27 mouse cellular contexts compared by ENCODE assay signal in genomic region chr11:81841001-81841400, GRCm38 (mm10). TPM values are rescaled to one million over a fixed set of nuclear protein-coding genes. Genes with fewer than 3 reads are reported as not detected.
DNase-seq lines count a peak whose midpoint lies in the region; ATAC-seq and TF ChIP-seq lines count a peak whose summit lies in the region.
"Had no signal": no experiment of that assay in that cellular context is flagged by ENCODE, and none has a peak within 500 bp of the region (broad histone marks: within the 10 kb centered on the region; RNA-seq: fewer than 3 reads in every experiment).

No protein-coding gene starts in this region.

- no peak overlapping the region for H3K27ac ChIP-seq in kidney, postnatal 0 days
- H3K27ac ChIP-seq in kidney, embryonic 16.5 days (ENCODE audit: low read length), result no peak overlapping the region
- no peak overlapping the region for H3K27ac ChIP-seq in midbrain, embryonic 14.5 days (replicated peaks; ENCODE audit: low read depth, low read length)
- no peak overlapping the region for H3K27ac ChIP-seq in midbrain, embryonic 11.5 days (ENCODE audit: low read depth, low read length)
- H3K27ac ChIP-seq: embryonic facial prominence, embryonic 10.5 days; forebrain, embryonic 13.5 days; heart, embryonic 10.5 days; hindbrain, embryonic 12.5 days had no signal

- H3K4me1 ChIP-seq in kidney, postnatal 0 days (replicated peaks; ENCODE audit: insufficient read depth, low read length), result no peaks in the 10 kb centered on the region
- no peaks in the 10 kb centered on the region for H3K4me1 ChIP-seq in kidney, embryonic 16.5 days (ENCODE audit: insufficient read depth, low read length)
- 0 out of 2 replicates have a peak, but pooled peaks cover 4% of the 10 kb centered on the region for H3K4me1 ChIP-seq in midbrain, embryonic 14.5 days (ENCODE audit: control insufficient read depth, insufficient read depth, low read length)
- H3K4me1 ChIP-seq in midbrain, embryonic 11.5 days (ENCODE audit: control insufficient read depth, insufficient read depth, low read length), result no peaks in the 10 kb centered on the region
- H3K4me1 ChIP-seq: embryonic facial prominence, embryonic 10.5 days; heart, embryonic 10.5 days had no signal

- H3K27me3 ChIP-seq in kidney, postnatal 0 days (ENCODE audit: insufficient read depth, low read length), result no peaks in the 10 kb centered on the region
- no peaks in the 10 kb centered on the region for H3K27me3 ChIP-seq in kidney, embryonic 16.5 days (ENCODE audit: insufficient read depth, low read length)
- no peaks in the 10 kb centered on the region for H3K27me3 ChIP-seq in midbrain, embryonic 14.5 days (ENCODE audit: control insufficient read depth, insufficient read depth, low read length)
- H3K27me3 ChIP-seq in midbrain, embryonic 11.5 days (ENCODE audit: control insufficient read depth, insufficient read depth, low read length), result no peaks in the 10 kb centered on the region
- H3K27me3 ChIP-seq: forebrain, embryonic 13.5 days; hindbrain, embryonic 12.5 days had no signal

- WGBS in kidney, postnatal 0 days, result 46% methylated on average over 2 of the region's 2 CpGs
- WGBS in kidney, embryonic 16.5 days, result 38% methylated on average over 2 of the region's 2 CpGs
- 58% methylated on average over 2 of the region's 2 CpGs for WGBS in midbrain, embryonic 14.5 days
- whole genome bisulfite sequencing in midbrain, embryonic 11.5 days, result 65% methylated on average over 2 of the region's 2 CpGs

- no peak overlapping the region for H3K4me2 ChIP-seq in kidney, postnatal 0 days (ENCODE audit: low read length)
- H3K4me2 ChIP-seq in kidney, embryonic 16.5 days (replicated peaks; ENCODE audit: low read depth, low read length), result no peak overlapping the region
- H3K4me2 ChIP-seq in midbrain, embryonic 14.5 days (ENCODE audit: low read length), result no peak overlapping the region
- H3K4me2 ChIP-seq in midbrain, embryonic 11.5 days, result no peak overlapping the region
- H3K4me2 ChIP-seq: forebrain, embryonic 13.5 days; hindbrain, embryonic 12.5 days had no signal

- no peaks in the 10 kb centered on the region for H3K36me3 ChIP-seq in kidney, postnatal 0 days (ENCODE audit: insufficient read depth, low read length)
- H3K36me3 ChIP-seq in kidney, embryonic 16.5 days (ENCODE audit: insufficient read depth, low read length), result no peaks in the 10 kb centered on the region
- H3K36me3 ChIP-seq in midbrain, embryonic 14.5 days (ENCODE audit: control insufficient read depth, insufficient read depth, low read length), result no peaks in the 10 kb centered on the region
- H3K36me3 ChIP-seq in midbrain, embryonic 11.5 days (ENCODE audit: control insufficient read depth, insufficient read depth, low read length), result no peaks in the 10 kb centered on the region
- H3K36me3 ChIP-seq: embryonic facial prominence, embryonic 10.5 days; heart, embryonic 10.5 days; hindbrain, embryonic 12.5 days had no signal

- no peak overlapping the region for H3K9ac ChIP-seq in kidney, postnatal 0 days (ENCODE audit: low read depth, low read length)
- H3K9ac ChIP-seq in kidney, embryonic 16.5 days (replicated peaks; ENCODE audit: low read length), result no peak overlapping the region
- no peak overlapping the region for H3K9ac ChIP-seq in midbrain, embryonic 14.5 days (replicated peaks; ENCODE audit: low read length)
- no peak overlapping the region for H3K9ac ChIP-seq in midbrain, embryonic 11.5 days (ENCODE audit: low read length)
- H3K9ac ChIP-seq: forebrain, embryonic 13.5 days; forebrain, postnatal 0 days; hindbrain, embryonic 12.5 days had no signal

- ATAC-seq in kidney, postnatal 0 days (replicated peaks; ENCODE audit: low FRiP score, low read depth), result no peak
- ATAC-seq in kidney, embryonic 16.5 days (ENCODE audit: low FRiP score, low TSS enrichment), result no peak
- ATAC-seq in midbrain, embryonic 14.5 days (ENCODE audit: low FRiP score, low TSS enrichment), result no peak
- ATAC-seq in midbrain, embryonic 11.5 days (ENCODE audit: low FRiP score), result no peak
- ATAC-seq: activated CD4-positive, CD25-positive, alpha-beta regulatory T cell, adult 4 months; forebrain, embryonic 13.5 days; forebrain, postnatal 0 days; Patski had no signal

- no peak for TF ChIP-seq CTCF in kidney, postnatal 0 days (IDR thresholded peaks at IDR 0.05; ENCODE audit: low read depth)

- no peaks in the 10 kb centered on the region for H3K9me3 ChIP-seq in kidney, postnatal 0 days (replicated peaks; ENCODE audit: low read length)
- H3K9me3 ChIP-seq in kidney, embryonic 16.5 days (ENCODE audit: low read length), result no peaks in the 10 kb centered on the region
- no peaks in the 10 kb centered on the region for H3K9me3 ChIP-seq in midbrain, embryonic 14.5 days (ENCODE audit: control insufficient read depth, low read length)
- no peaks in the 10 kb centered on the region for H3K9me3 ChIP-seq in midbrain, embryonic 11.5 days (ENCODE audit: control insufficient read depth, low read length)
- H3K9me3 ChIP-seq: embryonic facial prominence, embryonic 10.5 days; forebrain, embryonic 13.5 days; heart, embryonic 10.5 days; hindbrain, embryonic 12.5 days had no signal

- H3K4me3 ChIP-seq in kidney, postnatal 0 days (replicated peaks; ENCODE audit: low read depth, low read length), result no peak overlapping the region
- no peak overlapping the region for H3K4me3 ChIP-seq in kidney, embryonic 16.5 days (ENCODE audit: low read length)
- no peak overlapping the region for H3K4me3 ChIP-seq in midbrain, embryonic 14.5 days (replicated peaks; ENCODE audit: low read depth, low read length)
- H3K4me3 ChIP-seq in midbrain, embryonic 11.5 days (ENCODE audit: low read depth, low read length), result no peak overlapping the region
- H3K4me3 ChIP-seq: embryonic facial prominence, embryonic 10.5 days; forebrain, embryonic 13.5 days; heart, embryonic 10.5 days; hindbrain, embryonic 12.5 days had no signal

- peak; percentile 28 for DNase-seq in kidney, adult 11 months
- DNase-seq in kidney, postnatal 4 days, result no peak
- DNase-seq in kidney, postnatal 0 days (ENCODE audit: low spot score), result peak; percentile 62
- DNase-seq in midbrain, embryonic 14.5 days, result peak; percentile 12
- DNase-seq in midbrain, embryonic 11.5 days (ENCODE audit: low spot score, missing footprints), result no peak
- DNase-seq in yolk sac, embryonic 10.5 days (ENCODE audit: low spot score), result peak; percentile 23
- DNase-seq in spleen, adult 12 weeks (ENCODE audit: low spot score), result no peak
- DNase-seq: adrenal gland, adult 2 months; adrenal gland, postnatal 25 days; cerebellum, adult 18-20 months; cerebellum, adult 9-11 months; cerebellum, postnatal 36 days; forebrain, postnatal 0 days; gastrocnemius, postnatal 25 days; heart, adult 11 months; heart, postnatal 10 days; heart, postnatal 4 days had no signal

RNA-seq across cellular contexts. Expression of gene 5530401A14Rik, which starts 19.5 kb away (rescaled TPM):
- not detected in 2 replicates for polyA plus RNA-seq in kidney, postnatal 0 days (2015; fragmentation: Nextera tagmentation; extraction: Ambion mirVana)
- polyA plus RNA-seq in kidney, embryonic 16.5 days (2015; fragmentation: Nextera tagmentation; extraction: Ambion mirVana), result not detected in 2 replicates
- polyA plus RNA-seq in midbrain, embryonic 14.5 days (2014; fragmentation: Nextera tagmentation; extraction: Ambion mirVana), result 0.64 and 0.73 TPM in 2 replicates
- 0.14 TPM in 2 replicates for polyA plus RNA-seq in midbrain, embryonic 11.5 days (2014; fragmentation: Nextera tagmentation; extraction: Ambion mirVana)
- polyA plus RNA-seq: adrenal gland, adult 2 months; C2C12; embryonic facial prominence, embryonic 14.5 days; heart, embryonic 10.5 days; heart, embryonic 14.5 days had no signal

Comparison
In these comparisons a context has a peak if more than half of its experiments do, and no peak if none do; other contexts are left out.
1. DNase-seq: peak in kidney, adult 11 months (single experiment), kidney, postnatal 0 days (single experiment), midbrain, embryonic 14.5 days (single experiment) and yolk sac, embryonic 10.5 days (single experiment); none in kidney, postnatal 4 days (0 of 2), midbrain, embryonic 11.5 days (single experiment) and spleen, adult 12 weeks (single experiment).